Mouse (Mus musculus) megakaryocyte, embryonic 14.5 days (primary cell): ENCODE data around the gene Tmem219.

Experiments
- FLI1 ChIP-seq: IDR thresholded peaks from 2 replicates; pipeline ENCODE4 v1.6.1; 2012; ENCODE audit warnings: low read length, inconsistent platforms, mixed read lengths
- GATA1 ChIP-seq: IDR thresholded peaks from 3 replicates; pipeline ENCODE4 v1.6.1; 2012; ENCODE audit warnings: mixed read lengths, low read length, inconsistent platforms, borderline replicate concordance

DNA sequence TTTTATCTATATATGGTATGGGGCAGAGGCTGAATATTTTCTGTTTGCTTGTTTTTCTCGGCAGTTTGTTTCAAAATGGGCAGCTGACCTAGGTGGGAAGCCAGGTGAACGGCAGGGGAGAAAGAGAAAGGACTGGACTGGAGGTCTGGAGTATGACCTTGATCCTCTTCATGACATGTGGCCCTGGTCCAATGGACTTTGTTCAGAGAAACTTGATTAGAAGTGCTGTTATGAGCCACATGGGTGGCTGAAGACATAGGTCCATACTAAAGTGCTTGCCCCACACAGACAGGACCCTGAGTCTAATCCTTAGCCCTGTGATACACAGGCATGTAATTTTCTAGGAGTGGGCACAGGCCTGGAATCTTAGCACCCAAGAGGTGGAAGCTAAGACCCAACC lies 1.2 kb downstream of the Tmem219 start:
- TF ChIP-seq FLI1 (no peak), GATA1 (no peak)
